Mouse (Mus musculus): ENCODE measurements at regions not wholly inside any gene's neighbourhood (a gene's known extent, or its start where the extent isn't known, plus 50 kb on each side); places are given as distances from the start of the nearest gene placed in this dataset.
"Not testable (repeated sequence)": the region's sequence is repeated elsewhere in the genome, so short reads cannot be mapped to it uniquely, and the experiment has no call there.

DNA sequence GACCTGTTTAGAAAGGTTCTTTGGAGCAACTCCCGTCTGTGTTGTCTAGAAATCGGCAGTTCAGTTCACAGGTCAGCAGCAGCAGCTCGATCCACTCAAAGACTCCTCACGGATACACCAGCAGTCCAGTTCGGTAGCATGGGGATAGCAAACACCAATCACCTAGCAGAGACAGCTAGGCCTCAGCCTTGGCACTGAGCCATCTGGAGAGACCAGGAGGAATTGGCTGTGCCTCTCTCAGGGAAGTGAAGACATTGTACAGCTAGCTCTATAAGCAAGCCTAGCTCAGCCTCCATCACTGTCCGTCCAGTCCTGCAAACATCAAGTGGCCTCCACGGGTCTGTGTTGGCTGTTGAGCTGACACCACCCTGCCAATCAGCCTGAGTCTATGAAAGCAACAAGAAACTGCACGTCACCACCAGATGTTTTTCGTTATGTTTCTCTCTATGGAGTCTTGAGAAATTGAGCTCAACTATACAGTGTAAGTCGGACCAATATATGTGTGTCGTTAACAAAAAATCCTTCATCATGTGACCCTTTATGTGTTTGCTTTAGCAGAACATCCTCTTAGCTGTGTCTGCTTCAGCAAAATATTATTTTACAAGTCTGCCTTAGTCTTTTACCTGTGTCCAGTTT lies 209.3 kb downstream of the Plxna1 start:
- no peak for DNase-seq (ENCODE audit: low spot score in 2 of 2)

DNA sequence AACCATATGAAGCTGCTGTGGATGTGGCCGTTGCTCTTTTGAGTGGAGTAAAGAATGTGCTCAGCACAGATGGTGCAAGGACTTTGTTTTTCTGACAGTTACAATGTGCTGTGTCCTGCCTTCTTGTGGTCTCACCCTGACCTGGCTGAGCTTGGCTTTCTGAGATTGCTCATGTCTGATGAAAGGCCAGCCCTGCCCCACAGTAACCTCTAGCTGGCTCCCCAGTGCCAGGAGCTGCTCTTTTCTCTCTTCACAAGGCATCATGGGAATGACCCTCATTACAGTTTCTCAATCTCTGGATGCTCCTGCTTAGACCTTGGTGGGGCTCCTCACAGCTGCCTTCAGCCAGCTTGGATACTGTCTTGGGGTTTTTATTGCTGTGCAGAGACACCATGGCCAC lies 204.9 kb downstream of the Plxna1 start:
- no peak for DNase-seq (ENCODE audit: low spot score in 2 of 2)

DNA sequence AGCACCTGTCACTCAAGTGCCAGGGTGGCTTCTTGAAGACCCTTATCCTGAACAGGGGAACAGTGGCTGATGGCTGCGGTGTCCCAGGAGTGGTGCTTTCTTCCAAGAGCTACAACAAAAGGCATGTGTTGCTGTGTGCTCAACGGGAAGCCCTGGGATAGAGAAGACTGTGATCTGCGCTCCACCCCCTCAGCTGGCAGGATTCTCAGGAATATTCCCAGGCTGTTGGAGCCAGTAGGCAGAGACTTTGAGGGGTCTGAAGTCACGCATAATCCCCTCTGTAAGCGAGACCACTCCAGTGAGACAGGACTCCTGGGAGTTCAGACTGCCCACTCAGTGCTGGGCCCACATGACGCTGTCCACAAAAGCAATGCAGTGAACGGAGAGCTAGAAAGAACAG lies 202.4 kb downstream of the Plxna1 start:
- no peak for DNase-seq (ENCODE audit: low spot score in 2 of 2)

DNA sequence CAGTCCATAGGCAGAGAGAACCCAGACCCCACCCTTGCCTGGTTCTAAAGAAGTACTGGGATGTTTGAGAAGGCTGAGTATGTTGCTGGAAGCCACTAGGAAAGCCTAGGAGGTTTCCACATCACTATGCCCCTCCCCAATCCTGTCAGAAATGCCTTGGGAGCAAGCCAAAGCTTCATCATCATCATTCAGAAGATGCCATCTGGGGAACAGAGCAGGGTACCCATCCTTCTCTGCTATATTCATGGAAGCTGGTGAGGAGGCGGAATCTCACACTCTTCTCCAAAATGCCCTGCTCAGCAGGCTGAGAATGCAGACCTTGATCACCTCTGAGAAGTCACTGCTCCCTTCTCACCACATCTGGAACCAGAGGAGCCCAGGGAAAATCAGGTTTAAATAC lies 200.7 kb downstream of the Plxna1 start:
- no peak for DNase-seq (ENCODE audit: low spot score in 2 of 2)

DNA sequence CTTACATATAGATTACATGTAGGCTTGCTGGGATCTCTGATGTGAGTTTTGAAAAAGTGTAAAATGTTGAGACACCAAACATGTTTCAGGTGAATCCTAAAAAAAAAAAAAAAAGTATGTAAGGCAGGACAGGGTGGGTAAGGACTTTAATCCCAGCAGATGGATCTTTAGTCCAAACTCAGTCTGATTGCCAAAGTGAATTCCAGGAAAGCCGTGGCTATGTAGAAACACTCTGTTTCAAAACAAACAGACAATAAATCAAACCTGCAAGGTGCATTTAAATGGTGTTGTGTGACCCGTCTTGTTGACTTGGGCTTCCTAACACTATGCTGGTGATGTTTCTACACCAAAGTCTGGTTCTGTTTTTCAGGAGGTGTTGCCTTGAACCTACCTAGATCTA lies 192.9 kb downstream of the Plxna1 start:
- DNase-seq (ENCODE audit: low spot score in 2 of 2) = no peak

DNA sequence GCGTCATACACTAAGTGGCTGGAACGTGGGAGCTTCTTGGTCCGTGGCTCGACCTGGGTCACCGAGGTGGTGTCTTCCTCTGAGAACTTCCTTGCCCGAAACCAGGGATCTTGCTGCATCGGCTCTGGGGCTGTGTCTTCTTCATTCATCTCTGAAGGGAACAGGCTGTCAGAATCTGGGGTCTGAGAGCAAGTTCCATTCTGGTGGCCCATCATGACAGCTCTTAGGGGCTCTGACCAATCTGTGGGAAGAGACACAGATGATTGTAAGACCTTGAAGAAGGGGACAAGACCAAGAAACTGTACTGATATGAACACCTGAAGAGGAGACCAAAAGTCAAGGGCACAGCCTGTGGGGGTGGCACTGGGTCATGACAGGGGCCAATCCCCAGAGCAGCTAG lies 177.5 kb downstream of the Plxna1 start:
- DNase-seq (ENCODE audit: low spot score in 2 of 2) = not testable (repeated sequence)

DNA sequence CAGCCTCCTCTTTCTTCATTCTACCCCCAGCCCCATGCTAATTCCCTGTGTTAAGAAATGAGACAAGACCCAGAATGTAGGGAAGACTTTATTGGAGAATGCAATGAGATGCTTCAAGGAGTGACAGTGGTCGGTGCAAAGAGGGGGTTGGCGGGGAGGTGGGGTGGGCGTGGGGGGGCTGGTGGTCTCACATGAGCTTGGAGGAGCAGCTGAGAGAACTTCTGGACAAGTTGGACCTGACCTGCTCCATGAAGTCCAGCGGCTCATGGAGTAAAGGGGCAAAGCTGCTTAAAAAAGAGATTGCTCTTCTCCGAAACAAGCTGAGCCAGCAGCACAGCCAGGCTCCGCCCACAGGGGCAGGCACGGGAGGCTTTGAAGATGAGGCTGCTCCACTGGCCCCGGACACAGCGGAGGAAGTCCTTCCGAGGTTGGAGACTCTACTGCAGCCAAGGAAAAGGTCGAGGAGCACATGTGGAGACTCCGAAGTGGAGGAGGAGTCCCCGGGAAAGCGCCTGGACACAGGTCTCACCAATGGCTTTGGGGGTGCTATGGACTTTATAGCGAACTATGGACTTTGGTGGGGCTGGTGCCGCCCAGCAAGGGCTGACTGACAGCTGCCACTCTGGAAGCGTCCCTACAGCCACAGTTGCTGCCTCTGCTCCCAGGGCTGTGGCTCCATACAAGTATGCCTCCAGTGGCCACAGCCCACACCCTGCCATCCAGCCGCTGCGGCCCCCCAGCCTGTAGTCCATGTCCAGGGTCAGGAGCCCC lies 161.7 kb downstream of the Plxna1 start:
- DNase-seq (ENCODE audit: low spot score in 2 of 2) = not testable (repeated sequence)

DNA sequence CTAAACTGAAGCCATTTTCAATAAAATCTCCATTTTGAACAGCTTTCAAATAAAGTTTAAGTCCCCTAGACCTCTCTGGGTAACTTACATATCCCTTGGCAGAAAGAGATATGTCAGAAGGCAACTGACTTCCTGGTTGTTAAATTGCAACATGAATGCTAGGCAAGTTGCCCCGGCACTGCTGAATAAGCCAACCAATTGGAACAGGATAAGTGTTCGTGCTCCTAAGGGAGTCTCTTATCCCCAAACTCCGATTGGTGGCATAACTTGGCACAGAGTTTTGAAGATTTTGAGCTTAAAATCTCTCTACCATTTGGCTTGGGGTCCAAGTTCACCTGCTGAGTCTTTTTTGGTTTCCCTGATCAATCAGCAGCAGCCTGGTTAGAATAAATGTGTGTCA lies 147.4 kb downstream of the Plxna1 start:
- DNase-seq (ENCODE audit: low spot score in 2 of 2) = no peak

DNA sequence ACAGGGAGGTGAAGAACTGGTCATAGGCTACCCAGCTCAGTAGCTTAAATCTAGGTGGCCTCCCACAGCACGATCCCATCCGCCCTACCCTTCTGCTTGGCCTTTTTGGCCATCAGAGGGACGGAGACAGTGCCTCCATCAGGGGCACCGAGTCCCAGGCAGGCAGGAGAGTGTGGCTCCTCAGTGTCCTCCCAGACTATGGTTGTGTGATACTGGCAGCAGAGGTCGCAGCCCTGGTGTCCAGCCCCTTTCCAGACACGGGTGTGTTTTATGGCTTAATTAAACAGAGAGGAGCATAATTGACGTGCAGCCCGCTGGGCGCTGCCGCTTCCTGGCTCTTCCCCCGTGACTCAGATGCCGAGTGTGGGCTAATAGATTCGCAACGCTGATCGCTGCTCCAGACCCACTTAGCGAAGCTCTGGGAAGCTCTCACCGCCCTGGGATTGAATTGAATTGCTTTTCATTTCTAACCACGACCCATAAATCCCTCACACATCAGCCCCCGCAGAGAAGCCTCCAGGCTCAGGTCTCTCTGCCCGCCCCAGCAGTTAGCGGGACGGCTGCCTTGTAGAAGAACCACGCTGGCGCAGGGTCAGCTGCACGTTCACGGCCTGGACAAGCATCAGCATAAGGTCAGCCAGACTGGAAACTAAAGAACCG lies 126.9 kb downstream of the Plxna1 start:
- DNase-seq (ENCODE audit: low spot score in 2 of 2) = no peak

DNA sequence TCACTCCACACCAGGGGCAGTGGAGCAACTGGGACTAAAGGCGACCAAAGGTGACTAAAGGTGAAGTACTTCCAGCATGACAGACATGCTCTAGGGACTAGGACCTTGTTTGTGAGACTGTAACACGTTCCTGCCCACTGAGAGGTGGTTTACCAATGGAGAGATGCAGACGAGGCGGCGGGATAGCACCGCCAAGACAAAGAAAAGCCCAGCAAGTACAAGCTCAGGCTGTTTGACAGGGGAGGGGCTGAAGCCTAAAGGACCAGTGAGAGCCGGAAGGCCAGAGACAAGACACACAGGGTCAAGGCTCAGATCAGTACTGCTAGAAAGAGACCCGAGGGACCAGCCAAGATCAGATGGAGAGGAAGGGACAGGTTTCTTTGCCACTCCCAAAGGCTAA lies 126.2 kb downstream of the Plxna1 start:
- no peak for DNase-seq (ENCODE audit: low spot score in 2 of 2)

DNA sequence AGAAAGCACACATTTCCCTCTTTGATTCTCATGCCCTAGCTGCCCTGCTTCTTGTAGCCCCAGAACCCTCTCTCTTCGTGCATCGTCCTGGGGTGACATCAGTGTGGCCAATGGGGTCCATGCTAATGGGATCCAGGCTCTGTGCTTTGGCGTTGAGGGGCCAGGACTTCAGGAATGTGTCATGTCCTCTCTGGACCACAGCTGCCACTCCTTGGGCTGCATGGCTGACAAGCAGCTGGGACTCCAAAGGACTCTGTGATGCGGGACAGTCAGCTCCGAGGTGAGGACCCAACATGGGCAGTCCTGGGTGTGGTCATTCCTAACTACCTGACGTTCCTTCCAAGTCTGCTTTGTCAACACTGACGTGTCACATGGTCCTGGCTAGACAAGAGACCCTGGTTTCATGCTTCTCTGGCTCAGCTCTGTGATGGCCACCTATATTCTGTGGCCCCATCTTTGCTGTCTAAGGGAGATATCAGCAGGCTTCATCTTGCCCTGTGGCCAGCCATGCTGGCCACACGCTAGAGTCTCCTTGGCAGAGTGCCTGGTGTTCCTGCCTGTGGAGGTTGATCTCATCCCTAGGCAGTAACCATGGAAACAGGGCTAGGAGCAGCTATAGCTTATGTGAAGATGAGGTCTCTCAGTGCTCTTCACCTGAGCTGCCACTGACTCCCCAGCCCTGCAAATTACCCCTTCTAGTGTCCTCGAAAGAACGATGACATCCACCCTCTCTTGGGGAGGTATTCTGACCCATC lies 125.4 kb downstream of the Plxna1 start:
- DNase-seq (ENCODE audit: low spot score in 2 of 2) = no peak

DNA sequence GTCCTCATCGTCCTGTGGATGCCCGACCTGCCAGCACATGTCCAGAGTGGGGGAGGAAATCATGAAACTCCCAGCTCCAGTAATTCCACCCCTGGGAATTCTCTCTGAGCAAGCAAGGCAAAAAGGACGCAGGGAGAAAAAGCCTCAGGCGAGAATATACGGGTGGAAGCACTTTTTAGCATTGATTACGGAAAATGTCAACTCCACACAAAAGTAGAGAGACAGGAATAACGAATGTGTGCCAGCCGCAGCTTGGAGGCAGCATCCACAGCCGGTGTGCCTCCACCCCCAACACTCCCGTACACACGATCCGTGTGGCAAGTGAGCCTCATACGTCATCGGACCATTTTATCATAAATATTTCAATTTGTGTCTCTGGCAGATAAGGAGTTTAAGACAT lies 123.5 kb downstream of the Plxna1 start:
- DNase-seq (ENCODE audit: low spot score in 2 of 2) = no peak

DNA sequence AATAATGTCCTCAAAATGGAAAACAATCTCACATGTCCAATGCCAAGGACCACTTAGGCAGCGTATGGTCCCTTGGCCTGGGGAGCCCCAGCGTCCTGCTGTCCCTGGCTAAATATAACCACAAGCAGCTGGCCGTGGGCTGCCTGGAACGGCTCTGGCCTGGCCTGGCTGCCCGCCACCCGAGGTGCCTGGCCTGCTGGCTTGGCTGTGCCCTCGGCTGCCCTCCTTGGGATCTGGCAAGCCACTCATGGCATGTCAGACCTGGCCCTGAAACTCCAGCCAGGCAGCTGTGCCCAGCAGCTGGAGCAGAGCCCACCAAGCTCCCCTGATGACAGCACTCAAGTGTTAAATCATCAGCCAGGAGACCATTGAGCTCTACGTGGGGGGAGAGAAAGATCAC lies 122.9 kb downstream of the Plxna1 start:
- no peak for DNase-seq (ENCODE audit: low spot score in 2 of 2)

DNA sequence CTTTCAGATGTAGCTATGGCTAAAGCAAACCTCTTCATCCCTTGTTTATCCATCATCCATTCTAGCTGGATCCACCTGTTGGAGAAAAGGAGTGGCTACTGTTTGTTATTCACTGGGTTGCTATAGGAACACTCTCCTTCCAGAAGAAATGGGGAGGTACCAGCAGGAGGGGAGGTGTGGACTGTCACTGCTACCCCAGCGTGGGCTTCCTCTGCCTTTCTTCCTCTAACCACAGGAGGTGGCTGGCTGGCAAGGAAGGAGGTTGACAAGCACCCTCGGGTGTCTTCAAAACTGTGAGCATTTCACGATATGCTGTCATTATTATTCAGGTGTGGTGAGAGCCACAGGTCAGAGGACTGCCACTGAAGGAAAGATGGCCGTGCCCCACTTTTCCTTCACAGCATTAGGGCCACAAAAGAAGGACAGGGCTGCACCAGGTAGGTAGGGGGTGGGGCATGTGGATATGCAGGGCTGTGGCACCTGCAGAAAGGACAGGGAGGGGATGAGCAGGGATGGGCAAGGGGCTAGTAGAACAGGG lies 122.2 kb downstream of the Plxna1 start:
- no peak for DNase-seq (ENCODE audit: low spot score in 2 of 2)

DNA sequence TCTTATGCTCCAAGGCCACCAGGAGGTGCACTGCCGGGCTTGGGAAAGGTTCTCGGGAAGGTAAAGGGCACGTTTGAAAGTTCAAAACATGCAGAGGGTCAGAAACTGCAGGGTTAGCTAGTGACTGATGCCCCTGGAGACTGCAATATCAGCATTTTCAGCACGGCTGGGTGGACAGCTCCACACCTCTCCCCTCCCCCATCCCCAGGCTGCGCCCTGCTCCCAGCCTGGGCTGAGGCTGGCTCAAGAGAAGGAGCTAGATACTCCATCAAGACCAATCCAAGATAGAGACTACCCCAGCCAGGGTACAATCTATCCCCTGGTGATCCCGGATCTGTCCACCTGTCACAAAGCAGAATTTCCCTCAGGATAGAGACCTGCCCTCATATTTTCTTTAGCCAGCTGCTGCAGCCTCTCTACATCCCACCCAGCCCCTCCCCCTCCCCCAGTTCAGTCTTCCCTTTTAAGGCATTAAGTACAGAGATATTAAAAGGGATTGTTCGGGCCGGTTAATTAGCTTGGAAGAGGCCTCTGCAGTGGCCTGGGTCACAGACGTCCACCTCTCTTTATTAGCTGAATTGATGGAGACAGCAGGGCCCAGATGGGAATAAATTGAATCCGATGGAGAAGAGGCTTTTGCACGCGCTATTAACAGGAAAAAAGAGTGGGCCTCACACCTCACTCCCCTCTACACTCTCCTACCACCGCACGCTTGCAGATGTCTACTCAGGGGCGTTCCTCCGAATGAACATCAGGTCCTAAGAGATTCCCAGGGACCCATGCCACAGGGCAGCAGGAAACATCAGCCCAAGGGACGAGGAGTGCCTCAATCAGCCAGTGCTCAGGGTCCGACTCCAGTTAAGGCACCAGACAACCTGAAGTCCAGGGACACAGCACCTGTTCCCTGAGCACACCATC lies 119.8 kb downstream of the Plxna1 start:
- DNase-seq (ENCODE audit: low spot score in 2 of 2) = no peak

DNA sequence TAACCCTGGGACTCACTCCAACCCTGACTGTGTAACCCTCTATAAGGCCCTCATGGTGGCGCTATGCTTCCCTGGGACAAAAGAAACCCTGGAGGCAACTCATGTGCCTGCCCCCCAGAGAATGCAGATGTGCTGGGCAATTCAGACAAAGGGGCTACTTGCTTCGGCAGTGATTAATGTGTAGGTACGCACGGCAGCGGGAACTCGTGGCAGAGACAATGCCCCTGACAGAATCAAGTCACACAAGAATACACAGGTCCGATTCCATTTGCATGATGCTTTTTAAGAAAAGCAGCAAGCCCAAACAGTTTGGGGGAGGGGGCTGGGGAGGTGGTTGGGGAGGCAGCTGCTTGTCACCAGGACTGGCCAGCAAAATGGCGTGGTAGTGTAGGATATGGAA lies 116.9 kb downstream of the Plxna1 start:
- no peak for DNase-seq (ENCODE audit: low spot score in 2 of 2)

DNA sequence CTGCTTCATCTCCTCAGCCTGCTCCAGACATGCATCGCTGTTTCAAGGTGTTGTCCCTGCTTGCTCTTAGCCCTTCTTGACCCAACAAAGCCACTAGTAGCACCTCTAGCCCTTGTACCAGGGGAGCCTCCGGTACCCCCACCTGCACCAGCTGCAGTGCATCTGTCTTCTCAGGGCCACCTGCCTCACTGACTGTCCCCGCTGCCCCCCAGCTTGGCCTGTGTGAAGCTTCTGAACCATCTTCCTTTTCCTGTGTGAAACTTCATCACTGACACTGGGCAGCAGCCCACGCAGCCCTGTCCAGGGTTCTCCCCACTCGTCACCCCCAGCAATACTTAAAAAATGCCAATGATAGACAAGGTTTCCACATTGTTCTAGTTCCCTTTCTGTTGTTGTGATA lies 116.2 kb downstream of the Plxna1 start:
- no peak for DNase-seq (ENCODE audit: low spot score in 2 of 2)

DNA sequence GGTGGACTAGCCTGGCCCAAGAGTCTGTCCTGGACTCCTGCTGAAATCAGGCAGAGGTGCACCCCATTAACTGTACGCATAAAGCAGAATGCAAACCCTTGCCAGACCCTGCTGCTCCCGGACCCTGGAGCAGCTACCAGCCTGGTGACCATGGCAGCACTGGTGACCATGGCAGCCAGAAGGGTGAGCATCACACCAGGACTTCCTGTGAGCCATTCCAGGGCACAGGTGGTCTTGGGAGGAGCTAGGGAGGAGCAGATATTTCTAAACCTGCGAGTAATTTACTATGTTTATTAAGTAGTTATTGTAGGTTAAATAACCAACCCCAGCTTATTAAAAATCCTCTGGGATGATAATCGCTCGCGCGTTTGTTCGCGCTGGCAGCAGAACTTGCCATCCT lies 113.8 kb downstream of the Plxna1 start:
- DNase-seq (ENCODE audit: low spot score in 2 of 2) = no peak

DNA sequence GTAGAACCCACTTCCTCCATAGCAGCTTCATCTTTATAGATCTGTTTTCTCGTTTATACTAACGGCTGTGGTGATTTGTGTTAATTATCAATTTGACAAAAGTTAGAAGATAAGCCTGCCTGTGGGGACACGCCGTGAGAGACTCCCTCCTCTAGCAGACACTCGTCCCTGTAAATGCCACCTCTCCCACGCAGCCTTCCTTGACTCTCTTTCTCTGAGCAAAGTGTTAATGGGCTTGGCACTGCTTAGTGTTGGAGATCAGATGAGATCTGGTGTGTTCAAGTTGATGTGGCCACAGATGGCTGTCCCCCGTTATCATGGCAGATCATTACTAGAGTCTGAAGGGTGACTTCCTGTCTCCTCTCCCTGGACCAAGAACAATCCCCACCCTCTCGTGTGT lies 113.1 kb downstream of the Plxna1 start:
- no peak for DNase-seq (ENCODE audit: low spot score in 2 of 2)

DNA sequence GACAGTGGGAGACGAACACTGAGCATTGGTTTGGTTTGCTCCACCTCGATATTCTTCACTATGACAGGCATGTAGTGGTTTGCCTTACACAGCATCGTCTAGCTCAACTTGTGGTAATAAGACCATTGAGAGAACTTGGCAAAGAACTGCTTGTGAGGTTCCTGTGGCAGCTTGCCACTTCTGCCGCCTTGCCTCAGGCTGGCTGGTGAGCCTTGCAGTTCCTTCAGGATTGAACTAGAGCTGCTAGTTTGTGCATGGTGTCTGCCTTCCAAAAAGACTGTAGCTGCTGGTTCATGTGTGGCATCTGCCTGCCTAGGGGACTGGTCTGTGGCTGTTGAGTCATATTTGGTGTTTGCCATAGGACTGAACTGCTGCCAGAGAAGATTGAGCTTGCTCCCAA lies 110.8 kb downstream of the Plxna1 start:
- DNase-seq (ENCODE audit: low spot score in 2 of 2) = no peak

DNA sequence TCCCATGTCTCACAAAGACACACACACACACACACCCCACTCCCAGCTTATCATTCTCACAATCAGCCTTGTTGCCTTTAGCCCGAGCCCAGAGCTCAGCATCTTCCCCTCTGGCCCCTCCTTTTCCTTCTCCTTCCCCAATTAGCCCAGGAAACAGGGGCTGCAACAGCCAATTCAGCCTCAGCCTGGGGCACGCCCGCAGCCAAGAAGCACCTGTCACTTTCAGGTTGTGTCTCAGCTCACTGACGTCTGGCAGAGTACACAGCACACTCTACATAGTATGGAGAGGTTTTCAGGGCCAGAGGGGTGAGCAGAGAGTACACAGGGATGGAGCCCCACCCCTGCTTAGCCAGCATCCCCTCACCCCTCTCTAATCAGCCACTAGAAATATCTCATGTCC lies 106.4 kb downstream of the Plxna1 start:
- DNase-seq (ENCODE audit: low spot score in 2 of 2) = no peak
